Mouse (Mus musculus) large intestine, adult 2 months (tissue): ENCODE data around the gene Ubr7. TPM values are rescaled to one million over a fixed set of nuclear protein-coding genes. Genes with fewer than 3 reads are reported as not detected.

Source experiments
- DNase-seq: peaks from one replicate; pipeline ENCODE4 v3.0.0-alpha.2; 2012; ENCODE audit warnings: low read depth, low spot score
- WGBS: fragments of 180-500 bp; shearing (Covaris S2); methylation state at CpG from one replicate; pipeline ENCODE4 v1.1.7; 2018; 5-methylcytosine and 5-hydroxymethylcytosine counted together
- polyA plus RNA-seq: library from polyadenylated mRNA; depleted of rRNA; stranded (reverse); fragments of >200 nt; gene quantifications from 2 replicates; pipeline ENCODE4 v1.2.3, GENCODE M21; 2012; rRNA removed

The Ubr7 gene
- polyA plus RNA-seq, result 8.5 and 10.3 TPM in 2 replicates

DNA sequence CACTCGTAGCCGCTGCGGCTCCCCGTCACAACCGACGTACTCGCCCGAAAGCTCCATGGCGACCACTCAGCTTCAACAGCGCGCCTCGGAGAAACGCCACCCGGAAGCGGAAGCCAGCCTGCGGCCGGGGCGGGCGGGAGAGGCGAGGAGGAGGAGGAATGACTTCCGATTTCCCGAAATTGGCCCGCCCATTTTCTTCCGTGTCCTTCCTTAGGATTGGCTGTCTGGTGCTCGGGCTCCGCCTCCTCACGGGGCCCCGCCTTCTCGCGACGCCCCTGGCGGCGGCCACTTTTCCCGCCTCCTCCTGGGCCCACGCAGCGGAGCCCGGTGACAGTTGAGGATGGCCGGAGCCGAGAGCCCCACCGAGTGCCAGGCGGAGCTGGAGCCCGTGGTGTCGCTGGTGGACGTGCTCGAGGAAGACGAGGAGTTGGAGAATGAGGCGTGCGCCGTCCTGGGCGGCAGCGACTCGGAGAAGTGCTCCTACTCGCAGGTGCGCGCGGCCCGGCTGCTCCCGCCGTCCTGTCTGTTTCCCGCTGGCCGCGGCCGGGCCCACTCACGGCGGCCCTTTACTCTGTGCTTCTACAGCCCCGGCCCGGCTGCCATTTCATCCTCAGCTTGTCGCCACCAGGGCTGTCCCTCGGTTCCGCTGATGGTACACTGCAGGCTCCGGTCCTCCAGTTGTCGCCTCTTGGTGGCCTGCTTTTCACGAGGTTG lies at the start of gene Ubr7, which contains the start of the genes Gm28051 and Gon7:
Gene Ubr7, plus strand, starts transcription at position 279 of the 714 bp plus-strand sequence.
Gene Gm28051, minus strand, starts transcription at position 77 of the 714 bp plus-strand sequence.
Gene Gon7, minus strand, starts transcription at position 115 of the 714 bp plus-strand sequence.
- DNase-seq, result peak; percentile 87
- under 1% methylated on average over 73 of the region's 73 CpGs for WGBS

GRCm38 (mm10) chr12:102708220-102708619 lies 49.5 kb upstream of the Ubr7 start:
- DNase-seq, result no peak
- WGBS, result 49% methylated on average over 11 of the region's 11 CpGs

DNA sequence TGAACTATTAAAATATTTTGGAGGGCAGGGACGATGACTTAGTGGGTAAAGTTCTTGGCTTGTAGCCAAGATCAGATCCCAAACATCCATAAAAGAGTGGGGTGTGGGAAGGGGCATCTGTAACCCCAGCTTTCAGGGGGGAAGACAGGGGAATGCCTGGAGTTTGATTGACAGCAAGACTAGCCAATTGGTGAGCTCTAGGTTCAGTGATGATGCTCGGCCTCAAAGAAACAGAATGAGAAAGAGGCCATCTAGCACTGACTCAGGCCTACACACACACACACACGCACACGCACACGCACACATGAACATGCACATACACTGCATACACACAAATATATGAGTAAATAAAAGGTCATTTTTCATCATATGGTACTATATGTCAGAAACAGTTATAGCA lies 47.9 kb upstream of the Ubr7 start:
- WGBS, result 85% methylated on average over 5 of the region's 5 CpGs
- no peak for DNase-seq

DNA sequence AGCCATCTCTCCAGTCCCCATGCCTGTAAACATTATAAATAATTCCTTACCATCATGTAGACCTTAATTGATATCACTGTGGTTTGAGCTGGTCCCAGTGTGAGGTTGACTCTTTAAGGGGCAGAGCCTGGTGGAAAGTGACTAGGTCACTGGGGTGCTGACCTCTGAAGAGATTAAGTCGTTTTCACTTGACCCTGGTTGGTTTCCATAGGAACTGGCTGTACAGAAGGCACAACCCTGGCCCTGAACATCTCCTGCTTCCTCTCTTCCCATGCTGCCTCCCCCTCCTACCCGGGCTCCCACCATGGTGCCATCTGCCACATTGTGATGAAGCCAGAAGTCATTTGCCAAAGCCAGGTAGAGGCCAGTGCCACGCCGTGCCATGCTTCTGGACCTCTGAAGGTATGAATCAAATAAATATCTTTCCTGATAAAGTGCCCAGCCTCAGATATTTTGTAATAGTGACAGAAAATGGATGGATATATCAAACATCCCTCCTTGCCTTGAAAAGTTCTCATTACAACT lies 46.9 kb upstream of the Ubr7 start:
- no peak for DNase-seq
- WGBS, result 73% methylated on average over 4 of the region's 4 CpGs

DNA sequence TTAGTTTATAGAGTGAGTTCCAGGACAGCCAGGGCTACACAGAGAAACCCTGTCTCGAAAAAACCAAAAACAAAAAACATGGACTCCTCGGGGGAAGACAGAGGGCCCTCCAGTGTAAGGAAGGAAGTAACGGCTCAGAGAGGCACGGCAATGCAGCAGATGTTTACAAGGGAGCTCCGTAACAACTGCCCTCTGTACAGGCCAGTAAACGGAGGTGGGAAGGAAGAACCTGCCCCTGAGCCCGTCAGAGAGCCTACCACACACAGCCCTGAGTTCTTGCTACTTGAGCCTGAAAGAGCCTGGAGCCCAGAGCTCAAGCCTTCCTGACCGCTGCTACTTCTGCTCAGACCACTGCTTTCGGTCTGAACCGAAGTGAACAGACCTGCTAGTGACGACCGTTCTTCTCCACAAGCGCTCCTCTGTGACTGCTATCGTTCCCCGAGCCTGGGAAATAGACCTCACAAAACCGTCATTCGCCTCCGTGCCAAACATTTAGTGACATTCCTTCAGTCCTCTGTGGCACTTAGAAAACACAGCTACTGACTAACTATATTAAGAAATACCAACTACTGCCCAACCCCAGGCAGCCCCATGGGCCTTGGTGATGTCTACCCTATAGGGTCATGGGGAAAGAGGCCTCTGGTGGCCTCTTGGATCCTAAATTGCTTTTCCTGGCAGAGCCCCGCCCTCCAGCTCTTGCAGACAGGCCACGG lies 44.5 kb upstream of the Ubr7 start:
- WGBS, result 41% methylated on average over 20 of the region's 20 CpGs
- no peak for DNase-seq

DNA sequence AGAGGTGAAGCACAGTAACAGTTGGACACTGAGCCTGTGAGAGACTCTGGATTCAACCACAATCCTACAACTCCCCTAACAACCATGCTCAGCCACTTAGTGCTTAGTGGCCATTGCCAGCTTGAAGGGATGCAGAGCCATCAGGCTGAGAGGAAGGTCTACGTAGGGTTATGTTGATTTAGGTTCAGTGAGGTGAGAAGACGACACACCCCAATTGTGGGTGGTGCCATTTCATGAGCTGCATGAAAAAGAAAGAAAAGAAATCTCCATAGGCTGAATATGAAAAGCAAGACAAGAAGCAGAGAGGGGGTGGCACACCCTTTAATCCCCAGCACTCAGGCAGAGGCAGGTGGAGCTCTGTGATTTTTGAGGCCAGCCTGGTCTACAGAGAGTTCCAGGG lies 43.7 kb upstream of the Ubr7 start:
- DNase-seq, result no peak
- 48% methylated on average over 2 of the region's 2 CpGs for WGBS

- DNase-seq, result no peak
- WGBS, result 85% methylated on average over 10 of the region's 10 CpGs
Measured at GRCm38 (mm10) chr12:102714654-102715395, 42.9 kb upstream of the Ubr7 start.

- DNase-seq, result no peak
Measured at GRCm38 (mm10) chr12:102719552-102720315, 38.0 kb upstream of the Ubr7 start.

DNA sequence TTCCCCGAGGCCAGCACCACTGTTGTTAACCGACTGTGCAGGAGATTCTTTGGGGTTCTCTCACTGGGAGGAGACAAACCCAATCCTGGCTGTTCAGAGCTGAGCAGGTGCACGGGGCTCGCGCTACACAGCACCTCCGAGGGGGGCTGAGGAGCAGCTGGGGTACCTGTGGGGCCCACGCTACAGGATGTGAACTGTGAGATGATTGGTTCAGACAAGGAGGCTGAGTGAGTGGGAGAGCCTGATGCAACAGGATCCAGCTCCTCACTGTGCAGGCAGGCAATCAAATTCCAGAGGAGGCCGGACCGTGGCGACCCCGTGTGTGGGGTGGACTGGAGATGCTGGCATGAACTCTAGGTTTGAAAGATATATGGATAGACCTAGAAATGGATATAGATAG lies 35.3 kb upstream of the Ubr7 start:
- 74% methylated on average over 11 of the region's 11 CpGs for WGBS
- no peak for DNase-seq

More at GRCm38 (mm10) chr12:102719552-102720315, 38.0 kb upstream of the Ubr7 start:
- 19% methylated on average over 13 of the region's 13 CpGs for WGBS

GRCm38 (mm10) chr12:102722966-102723365 lies 34.8 kb upstream of the Ubr7 start:
- no peak for DNase-seq
- WGBS, result 69% methylated on average over 8 of the region's 8 CpGs

DNA sequence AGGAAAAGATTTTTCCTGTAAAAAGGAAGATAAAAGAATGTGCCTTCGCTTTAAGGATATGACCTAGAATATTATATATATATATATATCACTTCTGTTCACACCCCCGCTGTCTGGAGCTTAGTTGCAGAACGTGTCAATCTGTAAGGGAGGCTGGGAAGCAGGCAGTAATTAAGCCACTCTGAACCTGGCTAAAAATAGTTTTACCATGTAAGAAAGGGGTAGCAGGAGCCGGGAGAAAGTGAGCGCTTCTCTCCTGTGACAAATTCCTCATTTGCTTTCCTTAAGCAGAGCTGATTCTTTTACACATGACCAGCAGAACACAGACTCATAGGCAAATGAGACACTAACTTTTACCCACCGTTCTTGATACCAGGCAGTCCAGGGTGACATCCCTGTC lies 33.9 kb upstream of the Ubr7 start:
- 77% methylated on average over 6 of the region's 6 CpGs for WGBS
- DNase-seq, result no peak

DNA sequence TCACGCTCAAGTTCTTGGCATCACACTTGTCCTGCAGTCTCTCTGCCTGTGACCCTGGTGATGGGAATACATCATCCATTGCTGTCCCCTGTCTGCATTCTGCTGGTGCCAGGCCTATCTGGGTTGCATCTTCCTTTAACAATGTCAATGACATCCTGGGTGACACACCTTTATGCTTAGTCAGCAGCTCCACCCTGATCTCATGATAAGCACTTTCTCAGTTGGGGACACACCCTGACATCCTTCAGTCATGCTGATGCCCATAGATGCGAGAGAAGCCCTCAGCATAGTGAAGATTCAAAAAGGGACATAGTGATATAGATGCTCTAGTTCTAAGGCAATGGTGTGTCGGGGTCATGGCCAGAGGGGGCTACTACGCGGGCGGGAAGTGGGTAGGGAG lies 32.6 kb upstream of the Ubr7 start:
- WGBS, result 86% methylated on average over 6 of the region's 6 CpGs
- no peak for DNase-seq

GRCm38 (mm10) chr12:102725761-102726175 lies 32.0 kb upstream of the Ubr7 start:
- no peak for DNase-seq
- 44% methylated on average over 7 of the region's 7 CpGs for WGBS

DNA sequence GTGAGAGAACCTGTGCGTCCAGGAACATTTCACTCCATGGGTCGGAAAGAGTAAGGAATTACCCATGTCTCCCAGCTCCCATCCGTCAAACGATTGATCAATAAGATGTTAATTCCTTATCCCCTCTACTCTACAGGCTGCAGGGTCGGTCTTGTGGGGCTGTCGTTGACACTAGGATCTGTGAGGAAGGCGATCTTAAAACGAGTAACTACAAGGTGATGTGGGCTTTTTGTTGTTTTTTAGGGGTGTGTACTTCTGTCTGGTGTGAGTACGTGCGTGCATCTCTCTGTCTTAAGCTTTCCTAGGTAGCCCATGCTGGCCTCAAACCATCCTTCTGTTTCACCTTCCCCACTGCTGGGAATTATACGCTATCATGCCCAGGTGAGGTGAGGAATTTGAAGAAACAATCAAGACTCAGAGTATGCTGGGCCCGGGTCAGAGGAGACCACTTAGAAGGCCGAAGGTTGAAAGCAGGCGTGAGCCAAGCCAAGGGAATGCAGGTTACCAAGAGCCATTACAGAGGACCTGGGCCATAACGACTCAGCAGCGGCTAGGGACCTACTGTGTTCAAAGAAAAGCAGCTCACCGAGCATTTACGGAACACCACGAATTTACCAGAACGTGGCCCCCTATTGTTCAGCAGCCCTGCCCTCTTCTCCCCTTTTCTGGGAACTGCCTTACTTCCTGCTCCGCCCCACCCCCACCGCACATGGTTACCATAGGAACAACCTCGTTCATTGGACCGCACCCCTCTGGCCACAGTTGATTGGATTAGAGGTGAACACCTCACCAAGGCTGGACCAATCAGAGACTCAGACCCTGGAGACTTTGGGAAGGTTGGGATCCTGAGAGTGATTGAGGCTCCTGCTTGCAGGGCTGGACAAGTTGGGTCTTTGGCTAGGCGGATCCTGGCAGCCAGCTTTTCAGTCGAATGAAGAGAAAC lies 27.6 kb upstream of the Ubr7 start:
- 36% methylated on average over 26 of the region's 26 CpGs for WGBS
- DNase-seq, result no peak

DNA sequence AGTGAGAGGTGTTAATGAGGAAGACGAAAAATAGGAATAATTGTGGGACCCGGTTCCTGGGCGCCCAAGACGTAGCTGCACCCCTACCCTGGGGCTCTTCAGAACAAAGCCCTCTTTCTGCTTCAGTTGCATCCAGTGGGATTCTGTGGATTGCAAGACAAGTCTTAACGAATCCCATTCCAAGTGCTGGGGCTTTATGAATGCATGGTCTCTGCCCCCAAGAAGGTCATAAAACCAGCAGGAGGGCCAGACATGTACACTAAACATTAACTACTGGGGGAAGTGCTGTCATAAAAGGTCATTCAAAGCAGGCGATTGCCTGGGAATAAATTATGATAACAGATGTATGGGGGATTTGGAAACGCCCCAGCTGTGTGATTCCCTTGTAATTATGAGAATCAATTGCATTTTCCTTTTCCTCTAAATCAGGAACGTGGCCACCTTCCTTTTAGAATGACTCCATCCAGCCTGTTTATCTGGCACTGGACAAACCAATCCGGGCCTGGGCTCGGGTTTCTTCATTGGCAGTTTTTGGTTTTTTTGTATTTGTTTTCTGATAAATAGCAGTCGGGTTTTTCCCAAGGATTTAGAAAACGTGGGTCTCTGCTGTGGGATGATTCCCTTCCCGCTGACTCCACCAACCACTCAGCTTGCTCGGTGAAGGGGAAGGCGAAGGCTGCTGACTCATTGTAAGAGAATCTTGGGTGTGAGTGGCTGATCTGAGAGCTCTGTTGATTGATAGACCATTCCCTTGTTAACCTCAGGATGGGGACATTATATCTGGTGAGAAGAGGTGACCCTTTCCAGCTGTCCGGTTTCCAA lies 26.8 kb upstream of the Ubr7 start:
- no peak for DNase-seq
- 10% methylated on average over 16 of the region's 16 CpGs for WGBS

DNA sequence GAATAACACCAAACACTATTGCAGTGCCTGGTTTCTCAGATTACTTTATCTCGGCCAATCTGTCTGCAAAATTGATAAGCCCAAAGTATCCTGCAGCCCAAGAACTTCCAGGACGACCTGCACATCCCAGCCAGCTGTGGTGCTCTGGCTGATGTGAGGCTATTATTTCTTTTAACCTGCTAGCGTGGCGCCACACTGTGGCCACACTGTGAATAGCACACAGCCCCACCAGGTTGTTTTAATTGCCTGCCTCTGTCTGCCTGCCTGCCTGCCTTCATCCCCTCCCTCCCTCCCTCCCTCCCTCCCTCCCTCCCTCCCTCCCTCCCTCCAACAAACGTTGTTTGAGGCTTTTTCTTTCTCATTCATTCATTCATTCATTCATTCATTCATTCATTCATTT lies 24.4 kb upstream of the Ubr7 start:
- 10% methylated on average over 4 of the region's 5 CpGs for WGBS
- no peak for DNase-seq

GRCm38 (mm10) chr12:102739096-102739495 lies 18.7 kb upstream of the Ubr7 start:
- 71% methylated on average over 5 of the region's 5 CpGs for WGBS
- no peak for DNase-seq
